Mouse (Mus musculus) erythroblast, adult 5-6 weeks (primary cell): ENCODE measurements around the gene Rlf. TPM values are rescaled to one million over a fixed set of nuclear protein-coding genes. Genes with fewer than 3 reads are reported as not detected.
"Not testable (repeated sequence)": the region's sequence is repeated elsewhere in the genome, so short reads cannot be mapped to it uniquely, and the experiment has no call there.

ENCODE experiments used
- ATAC-seq: replicated peaks from 2 replicates; pipeline ENCODE4 v1.8.0; 2016; ENCODE audit warnings: moderate number of reproducible peaks, mild to moderate bottlenecking, moderate TSS enrichment, inconsistent platforms; ENCODE audit not compliant: poor library complexity, low FRiP score, severe bottlenecking
- total RNA-seq, 2 experiments: library from RNA; stranded (forward) in 1 of 2; stranded (reverse) in 1 of 2; fragments of 150-400 nt in 1 of 2; fragments of 200-764, 138-1000 nt in 1 of 2; gene quantifications; 2 replicates each; pipeline versions ENCODE4 v1.2.3 to v1.2.4; 2015 to 2017; ENCODE audit warnings: low replicate concordance in 2 of 2

The Rlf gene
- total RNA-seq, 2 experiments from 2014 or later = 29.0 to 91.1 TPM

- ATAC-seq = no peak
Observed at GRCm38 (mm10) chr4:121179669-121180068, 35.2 kb downstream of the Rlf start.

GRCm38 (mm10) chr4:121167656-121168055 lies 47.2 kb downstream of the Rlf start:
- ATAC-seq = no peak

- ATAC-seq = not testable (repeated sequence)
Observed at GRCm38 (mm10) chr4:121166697-121167096, 48.2 kb downstream of the Rlf start.

GRCm38 (mm10) chr4:121163501-121164030 lies 51.3 kb downstream of the Rlf start:
- no peak for ATAC-seq

- no peak for ATAC-seq
Observed at GRCm38 (mm10) chr4:121109126-121109525, 105.8 kb downstream of the Rlf start, which contains the start of gene Tmco2. Gene Tmco2 (minus strand): TSS chr4:121109226.

- ATAC-seq = no peak
Observed at GRCm38 (mm10) chr4:121103304-121103703, 111.6 kb downstream of the Rlf start.

- peak; percentile 91 for ATAC-seq
Observed at GRCm38 (mm10) chr4:121097650-121098378, 117.1 kb downstream of the Rlf start, which contains the start of gene Zmpste24. Gene Zmpste24 (minus strand): TSS chr4:121098241.

Other genes with a start within 250 kb of the Rlf start
- 29.4 and 36.4 TPM in 2 replicates for gene Smap2, start 197.8 kb downstream of the Rlf start, total RNA-seq (2015; ENCODE audit: low replicate concordance)
- gene Smap2, start 197.8 kb downstream of the Rlf start, total RNA-seq (2017; ENCODE audit: low replicate concordance) = 25.5 and 27.3 TPM in 2 replicates
- gene Col9a2, start 175.7 kb downstream of the Rlf start, total RNA-seq (2015; ENCODE audit: low replicate concordance) = not detected in 2 replicates
- gene Col9a2, start 175.7 kb downstream of the Rlf start, total RNA-seq (2017; ENCODE audit: low replicate concordance) = not detected in 2 replicates
- 37.3 and 38.0 TPM in 2 replicates for gene Zmpste24, start 116.8 kb downstream of the Rlf start, total RNA-seq (2015; ENCODE audit: low replicate concordance)
- 19.0 and 27.3 TPM in 2 replicates for gene Zmpste24, start 116.8 kb downstream of the Rlf start, total RNA-seq (2017; ENCODE audit: low replicate concordance)
- gene Tmco2, start 105.9 kb downstream of the Rlf start, total RNA-seq (2015; ENCODE audit: low replicate concordance) = not detected in 2 replicates
- not detected in 2 replicates for gene Tmco2, start 105.9 kb downstream of the Rlf start, total RNA-seq (2017; ENCODE audit: low replicate concordance)
- not detected in 2 replicates for gene Gm12888, start 109.8 kb upstream of the Rlf start, total RNA-seq (2015; ENCODE audit: low replicate concordance)
- gene Gm12888, start 109.8 kb upstream of the Rlf start, total RNA-seq (2017; ENCODE audit: low replicate concordance) = not detected in 2 replicates
- gene Gm12886, start 208.0 kb upstream of the Rlf start, total RNA-seq (2015; ENCODE audit: low replicate concordance) = not detected in 2 replicates
- gene Gm12886, start 208.0 kb upstream of the Rlf start, total RNA-seq (2017; ENCODE audit: low replicate concordance) = not detected in 2 replicates